Mouse (Mus musculus) ES-E14 (cell line): ENCODE data around the gene Asic2.

Experiments used
- CHD2 ChIP-seq: IDR thresholded peaks from 2 replicates; pipeline ENCODE4 v1.6.1; 2014; ENCODE audit warnings: mild to moderate bottlenecking, low read depth, low read length, inconsistent platforms
- HCFC1 ChIP-seq: IDR thresholded peaks from 2 replicates; pipeline ENCODE4 v1.6.1; 2012; ENCODE audit warnings: low read length, inconsistent platforms, borderline replicate concordance; ENCODE audit not compliant: insufficient read depth
- MAFK ChIP-seq: IDR thresholded peaks from 2 replicates; pipeline ENCODE4 v1.6.1; 2014; ENCODE audit warnings: mild to moderate bottlenecking, low read depth, low read length, inconsistent platforms; ENCODE audit not compliant: insufficient read depth
- ZC3H11A ChIP-seq: IDR thresholded peaks from 2 replicates; pipeline ENCODE4 v1.6.1; 2012; ENCODE audit warnings: low read depth, mild to moderate bottlenecking, inconsistent platforms, low read length, borderline replicate concordance
- ZNF384 ChIP-seq: IDR thresholded peaks from 2 replicates; pipeline ENCODE4 v1.6.1; 2012; ENCODE audit warnings: low read depth, low read length, inconsistent platforms

DNA sequence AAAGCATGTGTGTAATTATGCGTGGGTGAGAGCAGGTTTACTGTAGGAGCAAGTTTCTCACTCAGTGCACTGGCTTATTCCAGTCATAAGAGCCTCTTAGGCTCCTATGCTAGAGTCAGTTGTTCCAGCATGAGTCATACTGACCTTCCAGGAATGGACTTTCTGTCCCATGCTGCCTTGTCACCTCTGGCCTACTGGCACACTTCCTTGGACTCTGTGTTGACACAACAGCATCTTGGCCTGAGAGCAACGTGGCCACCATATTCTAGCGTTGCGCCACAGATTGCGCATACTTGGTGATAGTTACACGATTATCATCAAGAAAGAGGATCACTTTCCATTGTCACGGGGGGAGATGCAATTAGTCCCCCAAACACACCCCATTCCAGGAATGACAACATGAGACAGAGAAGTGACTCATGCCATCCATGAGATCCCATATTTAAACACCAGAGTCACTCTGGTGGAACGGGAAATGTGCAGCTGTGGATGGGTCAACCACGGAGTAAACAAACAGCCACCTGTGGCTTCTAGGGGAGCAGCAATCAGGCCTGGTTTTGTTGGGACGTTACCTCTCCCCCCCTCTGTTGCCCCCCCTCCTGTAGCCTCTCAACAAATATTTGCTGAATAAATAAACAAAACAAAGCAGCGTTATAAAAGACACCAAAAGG is 1019.1 kb downstream of the Asic2 start:
- TF ChIP-seq MAFK: no peak
- TF ChIP-seq HCFC1: no peak
- no peak for TF ChIP-seq CHD2
- no peak for TF ChIP-seq ZNF384
- no peak for TF ChIP-seq ZC3H11A
